Mouse (Mus musculus) gastrocnemius, postnatal 36 days (tissue): Measurements from ENCODE around the gene Zfp296. TPM values are rescaled to one million over a fixed set of nuclear protein-coding genes. Genes with fewer than 3 reads are reported as not detected.
"Not testable (repeated sequence)": the region's sequence is repeated elsewhere in the genome, so short reads cannot be mapped to it uniquely, and the experiment has no call there.

Experiments used
- DNase-seq, 2 experiments: peaks; one replicate each; pipeline ENCODE4 v3.0.0; 2022
- intact Hi-C: fragments of 180-260 bp; cut with DNase I; formaldehyde crosslinking; loops from one replicate; pipeline ENCODE4 v1.15.1; 2025
- total RNA-seq, 2 experiments: library from RNA; stranded (reverse); gene quantifications; 2 replicates each; pipeline ENCODE4 v1.2.3; 2021

Zfp296 gene
- total RNA-seq, 2 experiments from 2014 or later: 0.23 to 0.44 TPM

DNA sequence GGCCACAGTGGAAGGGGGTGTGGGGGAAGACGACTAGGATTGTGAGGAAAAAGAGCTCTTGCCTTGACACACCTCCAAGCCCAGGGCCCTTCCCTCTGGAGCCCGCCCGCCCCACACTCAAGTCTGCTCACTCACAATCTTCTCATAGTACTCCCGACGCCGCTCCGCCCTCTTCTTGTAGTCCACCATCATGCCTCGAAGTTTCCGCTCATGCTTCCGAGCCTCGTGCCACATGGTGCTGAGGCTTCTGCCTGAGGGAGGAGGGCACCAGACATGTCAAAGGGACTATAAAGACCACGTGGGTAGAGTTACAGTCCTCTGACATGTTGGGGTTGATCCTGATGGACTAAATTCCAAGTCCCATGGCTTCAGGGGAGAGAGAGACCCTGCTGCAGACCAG is 26.0 kb downstream of the Zfp296 start:
- intact Hi-C loops: no loop called here
- DNase-seq: no peak

DNA sequence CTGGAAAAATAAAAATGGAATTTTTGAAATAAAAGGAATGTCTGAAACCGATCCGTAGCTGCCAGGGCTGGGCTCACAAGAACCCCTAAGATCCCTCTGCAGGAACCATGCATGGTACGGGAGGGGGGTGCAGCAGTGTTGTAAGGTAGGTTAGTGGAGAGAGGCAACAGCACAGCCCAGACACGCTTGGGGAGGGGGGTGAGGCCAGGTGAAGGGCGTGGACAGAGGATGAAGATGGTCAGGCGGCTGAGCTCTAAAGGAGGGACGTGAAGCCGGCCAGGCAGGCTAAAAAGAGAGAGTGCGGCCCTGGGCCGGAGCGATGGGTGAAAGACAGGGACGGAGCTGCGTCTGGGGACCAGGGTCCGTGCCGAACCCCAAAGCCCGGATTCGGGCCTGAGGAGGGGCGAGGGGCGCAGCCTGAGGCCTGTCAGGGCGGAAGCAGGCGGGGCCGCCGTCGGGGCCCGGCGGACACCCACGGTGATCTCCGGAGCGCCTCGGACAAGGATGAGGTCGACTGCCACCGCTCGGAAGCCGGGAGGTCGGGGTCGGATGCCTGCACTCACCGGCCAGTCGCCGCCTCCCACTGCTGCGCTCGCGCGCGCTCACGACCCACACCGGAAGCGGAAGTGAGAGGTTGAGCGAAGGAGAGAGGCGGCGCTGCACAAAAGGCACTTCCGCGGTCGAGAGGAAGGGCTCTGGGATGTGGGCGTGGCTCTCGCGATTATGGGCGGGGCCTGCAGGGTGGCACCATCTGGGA is 26.9 kb downstream of the Zfp296 start, which contains the start of gene Clasrp:
Gene Clasrp, minus strand, starts transcription at position 638 of the 757 bp plus-strand sequence.
- DNase-seq: peak; percentile 93 to 97
- intact Hi-C loops: no loop called here

DNA sequence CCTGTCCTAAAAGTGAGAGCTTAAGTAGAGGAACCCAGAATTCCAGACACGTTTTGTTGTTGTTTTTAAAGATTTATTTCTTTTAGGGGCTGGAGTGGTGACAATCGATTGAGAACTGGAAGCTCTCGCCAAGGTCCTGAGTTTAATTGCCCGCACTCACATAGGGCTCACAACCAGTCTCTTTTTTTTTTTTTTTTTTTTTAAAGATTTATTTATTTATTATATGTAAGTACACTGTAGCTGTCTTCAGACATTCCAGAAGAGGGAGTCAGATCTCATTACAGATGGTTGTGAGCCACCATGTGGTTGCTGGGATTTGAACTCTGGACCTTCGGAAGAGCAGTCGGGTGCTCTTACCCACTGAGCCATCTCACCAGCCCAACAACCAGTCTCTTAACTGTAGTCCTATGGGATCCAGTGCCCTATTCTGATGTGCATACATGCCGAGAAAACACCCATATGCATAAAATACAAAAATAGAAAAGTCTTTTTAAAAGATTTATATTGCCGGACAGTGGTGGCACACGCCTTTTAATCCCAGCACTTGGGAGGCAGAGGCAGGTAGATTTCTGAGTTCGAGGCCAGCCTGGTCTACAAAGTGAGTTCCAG is 27.6 kb downstream of the Zfp296 start:
- intact Hi-C loops, DNase-seq: not testable (repeated sequence)

DNA sequence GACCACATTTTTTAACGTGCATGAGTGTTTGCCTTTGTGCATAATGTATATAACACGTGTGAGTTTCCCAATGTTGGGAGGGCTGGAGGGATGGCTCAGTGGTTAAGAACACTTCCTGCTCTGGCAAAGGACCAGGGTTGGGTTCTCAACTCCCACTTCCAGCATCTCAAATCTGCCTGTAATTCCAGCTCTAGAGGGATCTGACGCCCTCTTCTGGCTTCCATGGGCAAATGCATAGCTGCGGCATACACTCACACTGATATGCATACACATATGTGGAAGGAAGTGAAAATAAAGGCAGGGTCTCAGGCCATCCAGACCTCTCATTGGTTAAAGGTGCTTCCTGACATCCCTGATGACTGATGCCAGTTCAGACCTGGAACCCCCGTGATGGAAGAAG is 30.2 kb downstream of the Zfp296 start:
- intact Hi-C loops: no loop called here
- no peak for DNase-seq

DNA sequence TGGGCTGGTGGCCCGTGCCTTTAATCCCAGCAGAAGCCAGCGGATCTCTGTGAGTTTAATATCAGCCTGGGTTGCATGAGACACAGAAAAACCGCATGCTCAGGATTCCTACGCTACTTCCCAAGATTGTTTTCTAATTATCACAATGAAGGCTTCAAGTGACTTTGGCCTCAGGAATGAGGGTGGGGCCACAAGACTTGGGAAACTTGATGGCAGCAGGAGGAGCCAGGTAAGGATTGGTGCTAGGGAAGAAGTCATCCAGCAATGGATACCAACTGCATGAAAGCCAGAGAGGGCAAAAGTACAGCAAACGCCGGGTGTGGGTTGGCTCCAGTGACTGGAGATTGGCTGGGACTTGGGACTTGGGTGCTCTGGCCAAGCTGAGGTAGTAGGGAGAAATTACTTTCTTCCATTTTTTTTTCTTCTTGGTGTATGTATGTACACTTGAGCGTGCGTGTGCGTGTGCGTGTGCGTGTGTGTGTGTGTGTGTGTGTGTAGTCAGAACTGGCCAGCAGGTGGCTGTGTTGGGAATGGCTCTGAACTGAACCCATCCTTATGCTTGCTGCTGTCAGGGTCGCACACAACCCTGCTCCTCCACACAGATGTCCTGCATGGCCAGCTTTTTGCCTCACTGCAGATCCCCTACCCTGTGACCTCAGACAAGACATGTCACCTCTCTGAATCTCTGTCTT is 32.7 kb downstream of the Zfp296 start:
- DNase-seq: no peak
- intact Hi-C loops: no loop called here

DNA sequence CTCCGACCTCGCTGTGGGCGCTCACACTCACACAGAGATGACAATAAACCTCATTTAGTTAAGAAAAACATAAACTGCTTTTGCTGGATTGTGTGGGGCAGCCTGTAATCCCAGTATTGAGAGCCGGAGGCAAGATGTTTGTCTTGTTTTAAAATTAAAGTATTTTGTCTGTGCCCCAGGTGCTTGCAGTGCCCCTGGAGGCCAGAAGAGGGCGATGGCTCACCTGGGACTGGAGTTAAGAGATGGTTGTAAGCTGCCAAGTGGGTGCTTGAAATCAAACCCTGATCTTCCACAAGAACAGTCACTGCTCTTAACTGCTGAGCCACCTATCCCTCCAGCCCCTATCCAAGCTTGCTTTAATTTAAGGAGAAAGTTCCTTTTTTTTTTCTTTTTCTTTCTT is 33.9 kb downstream of the Zfp296 start:
- DNase-seq: no peak
- intact Hi-C loops: no loop called here

DNA sequence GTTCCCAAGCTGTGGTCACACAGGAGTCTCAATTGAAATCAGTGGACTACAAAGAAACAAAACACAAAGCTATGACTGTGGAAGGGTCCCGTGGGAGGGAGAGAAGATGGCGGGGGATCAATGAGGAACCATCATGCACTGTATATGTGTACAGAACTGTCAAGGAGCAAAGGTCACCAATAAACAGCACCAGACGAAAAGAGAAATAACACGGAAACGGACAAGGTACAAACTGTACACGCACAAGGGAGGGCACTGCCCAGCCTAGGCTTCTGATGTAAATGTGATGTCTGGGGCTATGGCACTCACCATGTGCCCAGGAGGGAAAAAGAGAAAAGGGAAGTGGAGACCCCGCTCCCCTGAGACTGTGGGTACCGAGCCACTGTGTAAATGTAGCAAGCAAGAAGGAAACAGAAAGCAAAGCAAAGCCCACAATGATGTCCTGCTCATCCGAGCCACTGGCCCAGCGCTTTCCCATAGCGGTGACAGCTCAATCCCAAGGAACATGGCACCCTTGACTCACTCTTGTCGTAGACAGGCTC is 38.0 kb downstream of the Zfp296 start:
- intact Hi-C loops: no loop called here
- DNase-seq: no peak

DNA sequence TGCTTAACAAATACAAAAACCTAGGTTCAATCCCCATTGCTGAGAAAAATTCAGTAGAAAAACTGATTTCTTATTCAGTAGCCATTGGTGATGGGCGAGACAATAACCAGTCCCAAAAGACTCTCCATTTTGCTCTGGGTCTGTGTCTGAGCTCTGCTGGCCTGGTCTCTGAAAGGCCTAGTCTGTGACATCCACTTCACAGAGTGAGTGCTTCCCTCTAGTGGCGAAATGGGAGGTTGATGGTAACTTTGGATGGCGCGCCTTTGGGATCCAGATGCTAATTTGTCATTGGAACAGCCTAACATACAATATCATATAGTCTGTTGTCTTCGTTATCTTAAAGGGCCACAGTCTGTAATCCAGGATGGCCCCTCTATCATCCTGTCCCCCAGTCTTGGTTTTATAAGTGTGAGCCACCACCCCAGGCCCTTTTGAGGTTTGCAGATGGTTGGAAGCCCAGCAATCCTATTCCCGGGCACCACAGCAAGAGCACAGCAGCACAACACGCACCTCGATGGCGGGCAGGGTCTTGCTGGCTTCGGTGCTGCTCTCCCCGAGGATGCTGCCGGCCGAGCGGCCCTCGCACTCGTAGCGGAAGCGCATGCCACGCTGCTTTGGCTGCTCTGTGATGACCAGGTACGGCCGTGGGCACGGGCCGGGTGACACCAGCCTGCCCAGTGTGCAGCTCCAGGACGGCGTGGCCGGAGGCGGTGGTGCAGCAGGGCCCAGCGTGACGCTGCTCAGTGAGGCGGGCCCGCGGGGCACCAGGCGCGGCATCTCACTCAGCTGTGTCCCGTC is 42.1 kb downstream of the Zfp296 start:
- peak; percentile 39 to 47 for DNase-seq
- intact Hi-C loops: no loop called here

DNA sequence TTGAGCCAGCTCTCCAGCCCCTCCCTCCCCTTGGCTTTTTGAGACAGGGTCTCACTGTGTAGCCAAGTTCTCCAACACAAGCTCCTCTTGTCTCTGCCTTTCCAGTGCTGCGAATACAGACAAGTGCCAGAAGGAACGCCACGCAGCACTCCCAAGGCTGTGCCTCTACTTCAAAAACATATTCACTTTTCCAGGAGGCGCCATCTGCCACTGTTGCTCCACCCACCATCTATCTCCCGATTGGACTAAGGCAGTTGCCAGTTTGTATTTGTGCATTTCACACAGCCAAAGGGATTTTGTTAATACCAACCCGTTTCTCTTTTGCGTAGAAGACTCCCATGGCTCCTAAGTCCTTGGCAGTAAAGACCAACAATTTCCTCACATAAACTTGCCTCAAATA is 43.7 kb downstream of the Zfp296 start:
- intact Hi-C loops: loop anchor here (2.0 kb wide), 1 partner anchor 30 kb away; no protein-coding TSS in a partner anchor
- DNase-seq: no peak

DNA sequence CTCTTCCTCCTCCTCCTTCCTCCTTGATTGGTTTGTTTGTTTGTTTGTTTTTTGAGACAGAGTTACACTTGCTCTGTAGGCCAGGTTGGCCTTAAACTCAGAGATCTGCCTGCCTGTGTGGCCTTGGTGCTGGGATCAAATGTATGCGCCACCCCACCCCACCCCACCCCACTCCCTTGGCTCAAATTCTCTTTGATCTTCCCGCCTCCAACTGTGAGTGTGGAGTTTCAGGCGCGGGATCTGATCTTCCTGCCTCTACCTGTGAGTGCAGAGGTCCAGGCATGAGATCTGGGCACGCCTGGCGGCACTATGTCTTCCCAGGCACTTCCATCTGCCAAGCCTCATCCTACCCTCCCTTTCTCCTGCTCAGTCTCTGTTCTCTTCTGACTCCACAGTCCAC is 45.2 kb downstream of the Zfp296 start:
- intact Hi-C loops: no loop called here
- no peak for DNase-seq

DNA sequence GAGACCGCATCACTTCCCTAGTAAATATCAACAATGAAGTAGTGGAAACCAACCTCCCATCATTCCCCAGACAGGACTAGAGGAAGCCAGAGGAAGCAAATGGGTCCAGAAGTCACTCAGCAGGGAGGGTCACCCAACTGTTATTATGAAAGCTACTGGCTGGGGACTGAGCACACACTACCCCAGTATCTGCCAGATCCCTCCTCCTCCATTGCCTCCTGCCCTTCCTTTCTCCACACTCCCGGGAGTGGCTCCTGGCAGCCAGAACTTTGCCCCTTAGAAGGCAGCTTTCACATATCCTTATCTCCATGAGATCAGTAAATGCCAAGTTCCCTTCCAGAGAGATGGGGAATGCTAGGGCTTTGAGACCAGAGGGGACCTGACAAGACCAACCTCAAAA is 46.3 kb downstream of the Zfp296 start:
- intact Hi-C loops: no loop called here
- DNase-seq: no peak

DNA sequence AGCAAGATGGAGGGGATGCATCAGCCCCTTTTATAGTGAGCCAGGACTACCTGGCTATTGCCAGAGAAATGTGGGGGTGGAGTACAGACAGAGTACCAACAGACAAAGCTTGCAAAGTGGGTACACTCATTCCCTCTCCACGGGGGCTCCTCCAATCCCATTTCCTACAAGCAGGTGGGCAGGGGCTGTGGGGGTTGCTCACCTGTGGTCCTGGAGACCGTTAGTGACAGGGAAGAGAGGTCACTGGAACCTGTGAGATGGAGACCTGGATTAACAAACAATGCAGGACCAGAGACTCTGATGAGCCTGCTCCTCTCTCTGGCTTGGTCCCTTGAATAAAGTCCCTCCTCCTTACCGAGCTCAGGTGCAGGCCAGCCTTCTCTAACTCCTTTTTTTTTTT is 50.6 kb downstream of the Zfp296 start:
- intact Hi-C loops: no loop called here
- DNase-seq: no peak

DNA sequence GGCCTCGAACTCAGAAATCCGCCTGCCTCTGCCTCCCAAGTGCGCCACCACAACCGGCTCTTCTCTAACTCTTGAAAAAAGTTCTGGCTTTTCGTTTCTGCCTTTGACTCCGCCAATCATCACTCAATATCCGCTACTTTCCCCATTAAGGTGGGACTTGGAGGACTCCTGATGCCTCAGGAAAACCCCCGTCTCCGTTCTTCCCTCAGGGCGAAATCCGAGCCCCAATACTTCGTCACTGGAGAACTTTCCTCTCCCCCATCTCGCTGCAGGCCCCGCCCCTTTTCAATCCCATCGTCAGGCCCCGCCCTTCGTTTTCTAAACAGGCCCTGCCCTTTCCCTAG is 51.1 kb downstream of the Zfp296 start:
- DNase-seq: no peak
- intact Hi-C loops: no loop called here

DNA sequence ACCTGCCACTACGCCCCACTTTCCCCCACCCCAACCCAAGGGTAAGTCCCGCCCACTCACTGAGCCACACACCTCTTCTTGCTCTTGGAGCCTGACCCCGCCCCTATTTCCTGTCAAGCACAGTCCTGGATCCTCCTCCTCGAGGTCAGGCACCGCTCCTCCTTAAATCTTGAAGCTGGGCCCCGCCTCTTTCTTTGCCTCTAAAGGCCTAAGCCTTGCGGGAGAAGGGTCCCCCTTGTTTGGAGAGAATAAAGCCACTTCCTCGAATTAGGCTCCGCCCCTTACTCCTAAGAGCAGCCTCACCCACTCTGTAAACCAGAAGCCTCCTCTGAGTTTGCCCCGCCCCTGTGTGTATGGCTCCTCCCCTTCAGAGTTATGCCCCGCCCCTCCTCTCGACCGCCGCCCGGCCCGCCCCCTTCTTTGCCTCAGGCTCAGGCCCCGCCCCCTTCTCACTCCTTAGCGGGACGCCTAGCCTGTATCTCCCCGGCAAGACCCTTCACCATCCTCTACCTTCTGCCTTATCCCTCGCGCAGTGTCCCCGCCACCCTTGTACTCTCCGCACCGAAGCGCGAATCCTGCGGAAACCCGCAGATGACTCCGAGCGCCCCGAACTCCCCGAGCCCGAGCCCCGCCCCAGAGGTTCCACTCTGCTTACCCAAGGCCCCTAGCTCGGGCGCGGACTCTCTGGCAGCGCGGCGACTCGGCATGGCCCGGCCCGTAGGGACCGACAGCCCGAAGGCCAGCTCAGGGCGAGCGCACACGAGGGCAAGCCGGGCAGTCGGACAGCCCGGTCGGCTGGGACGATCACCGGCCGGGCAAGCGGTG is 51.7 kb downstream of the Zfp296 start:
- peak; percentile 92 to 95 for DNase-seq
- intact Hi-C loops: no loop called here

DNA sequence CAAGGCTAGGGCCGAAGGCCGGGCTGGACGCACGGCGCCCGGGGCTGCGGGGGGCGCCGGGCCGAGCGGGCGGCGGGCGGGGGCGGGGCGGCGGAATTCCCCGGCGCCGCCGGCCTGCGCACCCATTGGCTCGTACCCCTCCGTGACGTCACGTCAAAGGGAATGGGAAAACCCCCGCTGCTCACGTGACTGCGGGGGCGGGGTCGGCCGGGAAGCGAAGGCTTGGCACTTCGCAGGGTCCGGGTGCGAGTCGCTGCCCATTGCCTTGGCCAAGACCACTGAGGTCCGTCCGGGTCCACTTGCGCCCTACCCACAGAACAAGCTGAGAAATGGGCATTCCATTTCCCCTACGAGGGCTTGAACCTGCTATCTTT is 52.3 kb downstream of the Zfp296 start, which contains the start of gene Relb:
Gene Relb, minus strand, starts transcription at position 78 of the 374 bp plus-strand sequence.
- intact Hi-C loops: no loop called here
- DNase-seq: peak; percentile 87 to 89

Other genes with a start within 250 kb of the Zfp296 start
- 10 to 100 TPM; 24.5 to 29.0 TPM for gene Ercc1, start 232.5 kb upstream of the Zfp296 start, total RNA-seq
- 10 to 100 TPM in 1 of 2 experiments, 1 to 10 TPM in 1; 9.3 to 10.2 TPM for gene Cd3eap, start 217.8 kb upstream of the Zfp296 start, total RNA-seq
- gene Ppp1r13l, start 217.5 kb upstream of the Zfp296 start, total RNA-seq: 1 to 10 TPM; 2.4 to 2.6 TPM
- 1 to 10 TPM; 8.5 to 9.8 TPM for gene Ercc2, start 195.3 kb upstream of the Zfp296 start, total RNA-seq
- gene Klc3, start 173.2 kb upstream of the Zfp296 start, total RNA-seq: under 1 TPM; 0.25 to 0.38 TPM
- gene Ckm, start 172.5 kb upstream of the Zfp296 start, total RNA-seq: over 10,000 TPM; 41,999 to 48,159 TPM
- gene Mark4, start 118.5 kb upstream of the Zfp296 start, total RNA-seq: 10 to 100 TPM; 14.9 to 15.5 TPM
- gene Exoc3l2, start 114.0 kb upstream of the Zfp296 start, total RNA-seq: under 1 TPM; 0.51 to 0.72 TPM
- 1 to 10 TPM; 1.5 to 1.7 TPM for gene Bloc1s3, start 68.9 kb upstream of the Zfp296 start, total RNA-seq
- gene Trappc6a, start 68.9 kb upstream of the Zfp296 start, total RNA-seq: 1 to 10 TPM; 6.4 to 8.8 TPM
- not detected for gene Nkpd1, start 59.4 kb upstream of the Zfp296 start, total RNA-seq
- gene Ppp1r37, start 14.2 kb upstream of the Zfp296 start, total RNA-seq: 10 to 100 TPM; 34.8 to 41.4 TPM
- gene Gemin7, start 308 bp downstream of the Zfp296 start, total RNA-seq: 10 to 100 TPM; 59.1 to 65.1 TPM
- 10 to 100 TPM; 10.9 to 12.0 TPM for gene Clasrp, start 27.2 kb downstream of the Zfp296 start, total RNA-seq
- gene Relb, start 52.2 kb downstream of the Zfp296 start, total RNA-seq: 1 to 10 TPM; 5.1 to 6.0 TPM
- 10 to 100 TPM; 39.2 to 45.7 TPM for gene Clptm1, start 87.7 kb downstream of the Zfp296 start, total RNA-seq
- under 1 TPM in 1 of 2 experiments, not detected in 1; 0.99 TPM for gene Apoc2, start 100.7 kb downstream of the Zfp296 start, total RNA-seq
- gene Gm44805, start 104.1 kb downstream of the Zfp296 start, total RNA-seq: not detected
- under 1 TPM in 1 of 2 experiments, not detected in 1; 0.43 TPM for gene Apoc4, start 104.2 kb downstream of the Zfp296 start, total RNA-seq
- gene Apoc1, start 115.4 kb downstream of the Zfp296 start, total RNA-seq: 1 to 10 TPM in 1 of 2 experiments, under 1 TPM in 1; 0.94 to 1.4 TPM
- gene Apoe, start 121.9 kb downstream of the Zfp296 start, total RNA-seq: 10 to 100 TPM; 49.0 to 51.4 TPM
- 10 to 100 TPM; 36.8 to 47.6 TPM for gene Tomm40, start 138.2 kb downstream of the Zfp296 start, total RNA-seq
- gene Nectin2, start 173.2 kb downstream of the Zfp296 start, total RNA-seq: 1 to 10 TPM; 2.0 to 2.3 TPM
- 10 to 100 TPM; 22.0 to 22.6 TPM for gene Bcam, start 193.7 kb downstream of the Zfp296 start, total RNA-seq
- not detected for gene Cblc, start 219.5 kb downstream of the Zfp296 start, total RNA-seq
- gene Bcl3, start 245.5 kb downstream of the Zfp296 start, total RNA-seq: 1 to 10 TPM; 1.1 to 1.5 TPM